Mouse (Mus musculus): ENCODE measurements at regions not wholly inside any gene's neighbourhood (a gene's known extent, or its start where the extent isn't known, plus 50 kb on each side); places are given as distances from the start of the nearest gene placed in this dataset.
"Not testable (repeated sequence)": the region's sequence is repeated elsewhere in the genome, so short reads cannot be mapped to it uniquely, and the experiment has no call there.

- Histone ChIP-seq H3K27ac (no peak overlapping the region), H3K36me3 (no peaks in the 10 kb centered on the region), H3K27me3 (ENCODE audit: insufficient read depth, poor library complexity, severe bottlenecking) (no peaks in the 10 kb centered on the region), H3K4me3 (no peak overlapping the region), H3K9me3 (no peaks in the 10 kb centered on the region), H3K4me1 (no peaks in the 10 kb centered on the region)
- 90% methylated on average over 5 of the region's 5 CpGs for WGBS
- no peak for DNase-seq (ENCODE audit: low spot score)
Observed at GRCm38 (mm10) chr10:126333786-126334185, 367.8 kb downstream of the Lrig3 start.

- DNase-seq (ENCODE audit: low spot score) = peak; percentile 91
- H3K36me3 ChIP-seq = no peaks in the 10 kb centered on the region
- no peaks in the 10 kb centered on the region for H3K4me1 ChIP-seq
- H3K4me3 ChIP-seq = no peak overlapping the region
- 0 out of 2 replicates have a peak overlapping the region, but pooled peaks have one; percentile 3 for H3K27ac ChIP-seq
- 10% methylated on average over 17 of the region's 17 CpGs for WGBS
- H3K9me3 ChIP-seq = no peaks in the 10 kb centered on the region
- no peaks in the 10 kb centered on the region for H3K27me3 ChIP-seq (ENCODE audit: insufficient read depth, poor library complexity, severe bottlenecking)
Observed at GRCm38 (mm10) chr10:126330305-126330969, 364.5 kb downstream of the Lrig3 start.

GRCm38 (mm10) chr10:126320831-126321230 lies 354.9 kb downstream of the Lrig3 start:
- DNase-seq (ENCODE audit: low spot score) = no peak
- Histone ChIP-seq H3K27me3 (ENCODE audit: insufficient read depth, poor library complexity, severe bottlenecking) (no peaks in the 10 kb centered on the region), H3K36me3 (no peaks in the 10 kb centered on the region), H3K4me3 (no peak overlapping the region), H3K9me3 (no peaks in the 10 kb centered on the region), H3K4me1 (0 out of 2 replicates have a peak, but pooled peaks cover 5% of the 10 kb centered on the region), H3K27ac (no peak overlapping the region)
- WGBS = 82% methylated on average over 9 of the region's 9 CpGs

GRCm38 (mm10) chr10:126319795-126320194 lies 353.8 kb downstream of the Lrig3 start:
- 49% methylated on average over 10 of the region's 10 CpGs for WGBS
- no peak for DNase-seq (ENCODE audit: low spot score)
- H3K36me3 ChIP-seq = no peaks in the 10 kb centered on the region
- H3K9me3 ChIP-seq = no peaks in the 10 kb centered on the region
- no peak overlapping the region for H3K4me3 ChIP-seq
- no peak overlapping the region for H3K27ac ChIP-seq
- H3K4me1 ChIP-seq = 0 out of 2 replicates have a peak, but pooled peaks cover 5% of the 10 kb centered on the region
- no peaks in the 10 kb centered on the region for H3K27me3 ChIP-seq (ENCODE audit: insufficient read depth, poor library complexity, severe bottlenecking)

- WGBS = 83% methylated on average over 1 of the region's 1 CpGs
- Histone ChIP-seq H3K4me3 (no peak overlapping the region), H3K9me3 (no peaks in the 10 kb centered on the region), H3K4me1 (no peaks in the 10 kb centered on the region), H3K27ac (no peak overlapping the region), H3K27me3 (ENCODE audit: insufficient read depth, poor library complexity, severe bottlenecking) (no peaks in the 10 kb centered on the region), H3K36me3 (no peaks in the 10 kb centered on the region)
- no peak for DNase-seq (ENCODE audit: low spot score)
Observed at GRCm38 (mm10) chr10:126299962-126300361, 334.0 kb downstream of the Lrig3 start.

- H3K4me3 ChIP-seq = no peak overlapping the region
- no peaks in the 10 kb centered on the region for H3K4me1 ChIP-seq
- H3K36me3 ChIP-seq = no peaks in the 10 kb centered on the region
- no peaks in the 10 kb centered on the region for H3K9me3 ChIP-seq
- DNase-seq (ENCODE audit: low spot score) = no peak
- H3K27ac ChIP-seq = no peak overlapping the region
- 67% methylated on average over 6 of the region's 6 CpGs for WGBS
- no peaks in the 10 kb centered on the region for H3K27me3 ChIP-seq (ENCODE audit: insufficient read depth, poor library complexity, severe bottlenecking)
Observed at GRCm38 (mm10) chr10:126298211-126298610, 332.2 kb downstream of the Lrig3 start.

- Histone ChIP-seq H3K4me3 (no peak overlapping the region), H3K9me3 (no peaks in the 10 kb centered on the region), H3K27ac (no peak overlapping the region), H3K36me3 (no peaks in the 10 kb centered on the region), H3K27me3 (ENCODE audit: insufficient read depth, poor library complexity, severe bottlenecking) (no peaks in the 10 kb centered on the region), H3K4me1 (no peaks in the 10 kb centered on the region)
- DNase-seq (ENCODE audit: low spot score) = no peak
- 82% methylated on average over 7 of the region's 7 CpGs for WGBS
Observed at GRCm38 (mm10) chr10:126295853-126296252, 329.9 kb downstream of the Lrig3 start.

GRCm38 (mm10) chr10:126291765-126292164 lies 325.8 kb downstream of the Lrig3 start:
- H3K36me3 ChIP-seq = no peaks in the 10 kb centered on the region
- H3K27ac ChIP-seq = no peak overlapping the region
- H3K4me3 ChIP-seq = no peak overlapping the region
- DNase-seq (ENCODE audit: low spot score) = no peak
- no peaks in the 10 kb centered on the region for H3K9me3 ChIP-seq
- H3K27me3 ChIP-seq (ENCODE audit: insufficient read depth, poor library complexity, severe bottlenecking) = no peaks in the 10 kb centered on the region
- H3K4me1 ChIP-seq = no peaks in the 10 kb centered on the region

- H3K4me3 ChIP-seq; H3K36me3 ChIP-seq; H3K9me3 ChIP-seq; H3K27ac ChIP-seq; DNase-seq (ENCODE audit: low spot score); H3K27me3 ChIP-seq (ENCODE audit: insufficient read depth, poor library complexity, severe bottlenecking); H3K4me1 ChIP-seq: not testable (repeated sequence)
- 96% methylated on average over 6 of the region's 13 CpGs for WGBS
Observed at GRCm38 (mm10) chr10:126285096-126285495, 319.1 kb downstream of the Lrig3 start.

- H3K4me1 ChIP-seq = no peaks in the 10 kb centered on the region
- no peak overlapping the region for H3K27ac ChIP-seq
- no peaks in the 10 kb centered on the region for H3K27me3 ChIP-seq (ENCODE audit: insufficient read depth, poor library complexity, severe bottlenecking)
- DNase-seq (ENCODE audit: low spot score) = no peak
- H3K4me3 ChIP-seq = no peak overlapping the region
- H3K9me3 ChIP-seq = no peaks in the 10 kb centered on the region
- no peaks in the 10 kb centered on the region for H3K36me3 ChIP-seq
- WGBS = 88% methylated on average over 12 of the region's 12 CpGs
Observed at GRCm38 (mm10) chr10:126270376-126270775, 304.4 kb downstream of the Lrig3 start.

GRCm38 (mm10) chr10:126267321-126267998 lies 301.5 kb downstream of the Lrig3 start:
- DNase-seq (ENCODE audit: low spot score) = peak; percentile 24
- Histone ChIP-seq H3K36me3 (no peaks in the 10 kb centered on the region), H3K27ac (no peak overlapping the region), H3K9me3 (no peaks in the 10 kb centered on the region), H3K27me3 (ENCODE audit: insufficient read depth, poor library complexity, severe bottlenecking) (no peaks in the 10 kb centered on the region), H3K4me3 (no peak overlapping the region), H3K4me1 (no peaks in the 10 kb centered on the region)
- 76% methylated on average over 2 of the region's 2 CpGs for WGBS

GRCm38 (mm10) chr10:126257171-126257570 lies 291.2 kb downstream of the Lrig3 start:
- WGBS = 85% methylated on average over 8 of the region's 8 CpGs
- peak; percentile 24 for DNase-seq (ENCODE audit: low spot score)
- no peaks in the 10 kb centered on the region for H3K9me3 ChIP-seq

GRCm38 (mm10) chr10:126254198-126254597 lies 288.2 kb downstream of the Lrig3 start:
- no peak overlapping the region for H3K4me3 ChIP-seq
- H3K27ac ChIP-seq = no peak overlapping the region
- no peaks in the 10 kb centered on the region for H3K4me1 ChIP-seq
- 82% methylated on average over 4 of the region's 4 CpGs for WGBS
- no peaks in the 10 kb centered on the region for H3K27me3 ChIP-seq (ENCODE audit: insufficient read depth, poor library complexity, severe bottlenecking)
- no peaks in the 10 kb centered on the region for H3K9me3 ChIP-seq
- H3K36me3 ChIP-seq = no peaks in the 10 kb centered on the region
- peak; percentile 46 for DNase-seq (ENCODE audit: low spot score)

More at GRCm38 (mm10) chr10:126257171-126257570, 291.2 kb downstream of the Lrig3 start:
- no peak overlapping the region for H3K27ac ChIP-seq
- no peaks in the 10 kb centered on the region for H3K4me1 ChIP-seq
- no peaks in the 10 kb centered on the region for H3K27me3 ChIP-seq (ENCODE audit: insufficient read depth, poor library complexity, severe bottlenecking)
- H3K36me3 ChIP-seq = no peaks in the 10 kb centered on the region
- H3K4me3 ChIP-seq = no peak overlapping the region

Data from heart, embryonic 10.5 days (tissue).